Mouse (Mus musculus) inflammation-experienced regulatory T-cells, adult 16 weeks (primary cell): ENCODE measurements around the gene Ap5b1. TPM values are rescaled to one million over a fixed set of nuclear protein-coding genes. Genes with fewer than 3 reads are reported as not detected.

Experiments used
- polyA plus RNA-seq: library from polyadenylated mRNA; unstranded; fragments of 100-300 nt; shearing (Covaris generic); gene quantifications from one replicate; pipeline ENCODE4 v1.2.1, GENCODE M21; 2017

Gene Ap5b1
- 24.0 TPM for polyA plus RNA-seq

GRCm38 (mm10) chr19:5567534-5568469 is at the start of gene Ap5b1:
Gene Ap5b1, plus strand, starts transcription at chr19:5568025.

GRCm38 (mm10) chr19:5560457-5561041 is 7.3 kb upstream of the Ap5b1 start, which contains the start of gene Ovol1:
Gene Ovol1, minus strand, starts transcription at chr19:5560646.

GRCm38 (mm10) chr19:5601752-5602541 is 34.1 kb downstream of the Ap5b1 start, which contains the start of gene Rnaseh2c:
Gene Rnaseh2c, plus strand, starts transcription at chr19:5601873.

GRCm38 (mm10) chr19:5609547-5610404 is 42.0 kb downstream of the Ap5b1 start, which contains the start of gene Kat5:
Gene Kat5, minus strand, starts transcription at chr19:5610237.

Other genes starting within 250 kb of the Ap5b1 start
- not detected for gene Catsper1, start 232.3 kb upstream of the Ap5b1 start, polyA plus RNA-seq
- gene Cst6, start 218.5 kb upstream of the Ap5b1 start, polyA plus RNA-seq: 2.5 TPM
- 70.0 TPM for gene Eif1ad, start 201.3 kb upstream of the Ap5b1 start, polyA plus RNA-seq
- gene Banf1, start 200.9 kb upstream of the Ap5b1 start, polyA plus RNA-seq: 294 TPM
- 32.1 TPM for gene Sart1, start 179.3 kb upstream of the Ap5b1 start, polyA plus RNA-seq
- 0.66 TPM for gene Tsga10ip, start 165.5 kb upstream of the Ap5b1 start, polyA plus RNA-seq
- 84.3 TPM for gene Drap1, start 143.0 kb upstream of the Ap5b1 start, polyA plus RNA-seq
- gene AI837181, start 142.9 kb upstream of the Ap5b1 start, polyA plus RNA-seq: 19.9 TPM
- not detected for gene Fosl1, start 120.5 kb upstream of the Ap5b1 start, polyA plus RNA-seq
- 6.3 TPM for gene Ccdc85b, start 110.1 kb upstream of the Ap5b1 start, polyA plus RNA-seq
- gene Fibp, start 107.4 kb upstream of the Ap5b1 start, polyA plus RNA-seq: 162 TPM
- 100 TPM for gene Ctsw, start 99.5 kb upstream of the Ap5b1 start, polyA plus RNA-seq
- 2.6 TPM for gene Efemp2, start 94.1 kb upstream of the Ap5b1 start, polyA plus RNA-seq
- 82.6 TPM for gene Mus81, start 79.6 kb upstream of the Ap5b1 start, polyA plus RNA-seq
- gene Cfl1, start 77.6 kb upstream of the Ap5b1 start, polyA plus RNA-seq: 3,549 TPM
- 0.39 TPM for gene 1700020D05Rik, start 64.2 kb upstream of the Ap5b1 start, polyA plus RNA-seq
- gene Snx32, start 57.5 kb upstream of the Ap5b1 start, polyA plus RNA-seq: 21.9 TPM
- not detected for gene Ovol1, start 7.4 kb upstream of the Ap5b1 start, polyA plus RNA-seq
- 148 TPM for gene Rnaseh2c, start 33.8 kb downstream of the Ap5b1 start, polyA plus RNA-seq
- 62.2 TPM for gene Kat5, start 42.2 kb downstream of the Ap5b1 start, polyA plus RNA-seq
- gene Rela, start 69.5 kb downstream of the Ap5b1 start, polyA plus RNA-seq: 178 TPM
- gene Sipa1, start 95.7 kb downstream of the Ap5b1 start, polyA plus RNA-seq: 94.7 TPM
- gene Map3k11, start 120.7 kb downstream of the Ap5b1 start, polyA plus RNA-seq: 28.2 TPM
- gene Pcnx3, start 120.9 kb downstream of the Ap5b1 start, polyA plus RNA-seq: 72.0 TPM
- gene Kcnk7, start 136.3 kb downstream of the Ap5b1 start, polyA plus RNA-seq: 2.1 TPM
- gene Ehbp1l1, start 158.3 kb downstream of the Ap5b1 start, polyA plus RNA-seq: 81.7 TPM
- 67.5 TPM for gene Fam89b, start 161.6 kb downstream of the Ap5b1 start, polyA plus RNA-seq
- 0.12 TPM for gene Ltbp3, start 172.9 kb downstream of the Ap5b1 start, polyA plus RNA-seq
- gene Scyl1, start 203.4 kb downstream of the Ap5b1 start, polyA plus RNA-seq: 84.4 TPM